Mouse (Mus musculus) olfactory bulb, adult 2 months (tissue): Measurements from ENCODE around the gene Fbxl14. TPM values are rescaled to one million over a fixed set of nuclear protein-coding genes. Genes with fewer than 3 reads are reported as not detected.

ENCODE experiments used
- H3K27ac ChIP-seq: fragments of 200-500 bp; 2 replicates; pipeline ENCODE4 v1.5.1; 2012; ENCODE audit warnings: low read depth, low read length; ENCODE audit not compliant: insufficient read depth
- H3K4me1 ChIP-seq: fragments of 200-500 bp; 2 replicates; pipeline ENCODE4 v1.6.1; 2012; ENCODE audit warnings: low read length; ENCODE audit not compliant: control insufficient read depth, insufficient read depth
- H3K4me3 ChIP-seq: fragments of 200-500 bp; 2 replicates; pipeline ENCODE4 v1.5.1; 2012; ENCODE audit warnings: mild to moderate bottlenecking, low read depth, low read length, moderate library complexity; ENCODE audit not compliant: insufficient read depth
- CTCF ChIP-seq: fragments of 200-500 bp; IDR thresholded peaks from 2 replicates; pipeline ENCODE4 v1.5.1; 2012; ENCODE audit warnings: low read depth, mild to moderate bottlenecking, low read length, moderate library complexity; ENCODE audit not compliant: insufficient read depth
- POLR2A ChIP-seq: fragments of 200-500 bp; IDR thresholded peaks from 2 replicates; pipeline ENCODE4 v1.6.1; 2012; ENCODE audit warnings: mild to moderate bottlenecking, low read depth, low read length, moderate library complexity; ENCODE audit not compliant: insufficient read depth
- WGBS: fragments of 180-500 bp; shearing (Covaris S2); methylation state at CpG from one replicate; pipeline ENCODE4 v1.1.7; 2018; 5-methylcytosine and 5-hydroxymethylcytosine counted together
- polyA plus RNA-seq: library from polyadenylated mRNA; stranded (reverse); fragments of >200 nt; gene quantifications from 2 replicates; pipeline ENCODE4 v1.2.4, GENCODE M21; 2012; ENCODE audit warnings: low replicate concordance; ENCODE audit not compliant: missing spikeins, insufficient read depth, insufficient read length

Gene Fbxl14
- polyA plus RNA-seq, 1 experiment = not detected

DNA sequence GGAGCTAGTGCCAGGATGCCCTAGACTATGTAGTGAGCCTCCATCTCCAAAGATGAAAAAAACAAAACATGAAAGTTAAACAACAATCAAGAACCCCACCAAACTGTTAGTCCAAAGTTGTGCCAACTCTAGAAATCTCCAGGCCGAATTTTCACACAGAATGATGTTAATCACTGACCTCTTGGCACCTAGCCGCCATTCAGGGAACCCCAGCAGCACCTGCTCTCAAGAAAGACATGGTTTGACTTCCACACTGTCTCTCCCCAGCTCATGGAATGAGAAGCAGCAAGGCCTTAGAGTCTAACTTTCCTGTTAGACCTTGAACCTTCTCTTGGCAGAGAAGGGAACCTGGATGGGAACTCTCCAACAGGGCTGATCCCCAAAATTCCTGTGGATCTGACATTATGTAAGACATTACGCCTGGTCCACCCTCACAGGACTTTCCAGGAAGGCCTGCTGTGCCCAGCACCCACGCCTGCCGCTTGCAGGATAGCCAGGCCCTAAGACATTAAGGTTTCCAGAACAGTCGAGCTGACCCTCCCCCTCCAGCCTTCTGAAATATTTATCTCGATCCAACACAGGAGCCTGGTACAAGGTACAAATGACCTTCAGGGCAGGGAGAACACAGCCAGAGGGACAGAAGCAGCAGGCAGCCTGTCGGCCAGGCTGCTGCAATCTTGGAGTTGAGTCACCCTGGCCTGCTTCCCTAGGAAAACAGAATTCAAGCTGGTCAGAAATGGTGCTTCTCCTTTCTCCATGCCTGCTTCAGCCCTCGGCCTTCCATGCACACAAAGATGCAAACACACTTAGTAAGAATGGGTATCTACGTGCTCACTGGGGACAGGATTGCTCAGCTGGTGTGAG is 12.3 kb upstream of the Fbxl14 start:
- Histone ChIP-seq H3K27ac (no peak overlapping the region), H3K4me1 (peaks cover 7% of the 10 kb centered on the region; the same call in 1 of the 2 replicates), H3K4me3 (no peak overlapping the region)
- WGBS = 78% methylated on average over 10 of the region's 10 CpGs
- TF ChIP-seq CTCF (no peak), POLR2A (no peak)

- TF ChIP-seq POLR2A = no peak
- no peak for TF ChIP-seq CTCF
- H3K4me3 ChIP-seq = no peak overlapping the region
- WGBS = 84% methylated on average over 2 of the region's 2 CpGs
- no peak overlapping the region for H3K27ac ChIP-seq
- H3K4me1 ChIP-seq = peaks cover 7% of the 10 kb centered on the region; the same call in 1 of the 2 replicates
Observed at GRCm38 (mm10) chr6:119467785-119468059, 11.7 kb upstream of the Fbxl14 start.

DNA sequence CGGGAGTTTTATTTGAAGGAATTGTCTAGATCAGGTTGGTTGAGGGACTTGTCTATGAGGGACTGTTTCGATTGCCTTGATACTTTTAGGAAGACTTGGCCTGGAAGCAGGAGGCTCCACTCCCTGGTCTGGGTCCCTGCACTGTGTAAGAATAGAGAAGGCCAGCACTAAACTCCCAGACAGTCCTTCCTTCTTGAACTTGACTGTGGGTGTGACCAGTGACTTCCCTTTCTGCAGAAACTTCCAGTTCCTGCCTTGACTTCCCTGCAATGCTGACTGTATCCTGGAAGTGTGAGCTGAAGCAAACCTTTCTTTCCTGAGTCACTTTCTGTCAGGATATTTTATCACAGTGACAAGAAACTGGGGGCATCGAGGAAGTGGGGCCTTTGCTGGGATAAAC is 8.7 kb upstream of the Fbxl14 start:
- WGBS = 88% methylated on average over 3 of the region's 3 CpGs
- no peak overlapping the region for H3K4me3 ChIP-seq
- peaks cover 7% of the 10 kb centered on the region; the same call in 1 of the 2 replicates for H3K4me1 ChIP-seq
- TF ChIP-seq POLR2A (no peak), CTCF (no peak)
- no peak overlapping the region for H3K27ac ChIP-seq

GRCm38 (mm10) chr6:119472135-119472534 is 7.3 kb upstream of the Fbxl14 start:
- H3K4me1 ChIP-seq = peaks cover 6% of the 10 kb centered on the region; the same call in 1 of the 2 replicates
- H3K27ac ChIP-seq = no peak overlapping the region
- 16% methylated on average over 5 of the region's 5 CpGs for WGBS
- TF ChIP-seq CTCF = no peak
- no peak for TF ChIP-seq POLR2A
- no peak overlapping the region for H3K4me3 ChIP-seq

DNA sequence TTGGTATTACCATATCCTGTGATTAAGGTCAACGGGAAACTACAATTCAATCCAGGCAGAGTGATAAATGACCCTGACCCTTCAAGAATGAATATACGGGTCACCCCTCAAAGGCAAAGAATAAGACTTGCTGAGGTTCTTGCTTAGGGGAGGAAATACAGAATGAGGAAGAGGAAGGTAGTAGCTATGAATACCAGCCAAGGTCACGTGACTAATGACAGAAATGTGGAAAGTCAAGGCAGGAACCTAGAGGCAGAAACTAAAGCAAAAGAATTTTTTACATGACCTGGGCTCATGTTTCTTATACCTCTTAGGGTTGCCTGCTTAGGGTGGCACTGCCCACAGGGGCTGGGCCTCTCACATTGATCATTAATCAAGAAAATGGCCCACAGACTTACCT is 6.8 kb upstream of the Fbxl14 start:
- 86% methylated on average over 3 of the region's 3 CpGs for WGBS
- Histone ChIP-seq H3K4me1 (0 out of 2 replicates have a peak, but pooled peaks cover 3% of the 10 kb centered on the region), H3K27ac (no peak overlapping the region), H3K4me3 (no peak overlapping the region)
- TF ChIP-seq POLR2A (no peak), CTCF (no peak)

GRCm38 (mm10) chr6:119473446-119473845 is 6.0 kb upstream of the Fbxl14 start:
- Histone ChIP-seq H3K27ac (no peak overlapping the region), H3K4me1 (no peaks in the 10 kb centered on the region), H3K4me3 (no peak overlapping the region)
- TF ChIP-seq POLR2A (no peak), CTCF (no peak)
- WGBS = 79% methylated on average over 7 of the region's 7 CpGs

DNA sequence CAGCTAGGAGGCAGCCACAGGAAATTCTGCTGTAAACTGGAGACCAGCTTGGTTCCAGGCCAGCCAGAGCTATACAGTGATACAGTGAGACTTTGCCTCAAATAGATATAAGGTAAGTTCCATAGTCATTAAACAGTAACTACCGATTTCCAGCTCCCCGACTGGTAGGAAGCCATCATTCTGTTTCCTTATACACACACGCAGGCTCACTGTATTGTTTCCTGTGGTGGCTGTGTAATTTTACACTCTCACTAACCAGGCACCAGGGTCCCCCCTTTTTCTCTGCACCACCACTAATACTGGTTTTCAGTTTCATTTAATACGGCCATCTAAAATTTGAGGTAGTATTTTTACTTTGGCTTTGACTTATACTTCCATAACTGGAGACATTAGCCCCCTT is 5.5 kb upstream of the Fbxl14 start:
- Histone ChIP-seq H3K4me3 (no peak overlapping the region), H3K4me1 (no peaks in the 10 kb centered on the region), H3K27ac (no peak overlapping the region)
- TF ChIP-seq CTCF = no peak
- no peak for TF ChIP-seq POLR2A
- 84% methylated on average over 4 of the region's 4 CpGs for WGBS

DNA sequence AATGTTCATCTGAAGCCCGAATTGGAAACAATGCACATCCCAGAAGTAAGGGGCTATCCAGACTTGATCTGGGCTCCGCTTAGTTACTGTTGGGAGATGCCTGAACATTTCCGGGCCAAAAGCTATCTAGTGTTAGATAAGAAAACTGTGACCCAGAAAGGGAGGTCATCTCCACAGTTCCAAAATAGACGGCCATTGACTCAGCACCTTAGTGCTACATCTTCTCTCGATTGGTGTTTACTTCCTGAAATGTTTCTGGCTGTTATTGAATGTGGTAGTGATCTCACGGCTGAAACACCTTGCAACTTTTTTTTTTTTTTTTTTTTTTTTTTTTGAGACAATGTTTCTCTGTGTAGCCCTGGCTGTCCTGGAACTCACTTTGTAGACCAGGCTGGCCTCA is 3.5 kb upstream of the Fbxl14 start:
- no peak overlapping the region for H3K4me3 ChIP-seq
- TF ChIP-seq POLR2A (no peak), CTCF (no peak)
- WGBS = 93% methylated on average over 6 of the region's 6 CpGs
- H3K27ac ChIP-seq = no peak overlapping the region
- H3K4me1 ChIP-seq = peaks cover 6% of the 10 kb centered on the region; the same call in 1 of the 2 replicates

- no peak overlapping the region for H3K4me3 ChIP-seq
- 63% methylated on average over 13 of the region's 13 CpGs for WGBS
- TF ChIP-seq CTCF = no peak
- no peak overlapping the region for H3K27ac ChIP-seq
- H3K4me1 ChIP-seq = peaks cover 9% of the 10 kb centered on the region
Observed at GRCm38 (mm10) chr6:119477686-119478310, 1.7 kb upstream of the Fbxl14 start.
